Mouse (Mus musculus) C2C12 (cell line): ENCODE measurements at regions not wholly inside any gene's neighbourhood (a gene's known extent, or its start where the extent isn't known, plus 50 kb on each side); places are given as distances from the start of the nearest gene placed in this dataset.

ENCODE experiments used
- H3K27me3 ChIP-seq: one replicate; pipeline ENCODE4 v1.6.1; 2011; ENCODE audit not compliant: control insufficient read depth, insufficient read depth, insufficient read length
- H3K36me3 ChIP-seq: one replicate; pipeline ENCODE4 v1.6.1; 2011; ENCODE audit not compliant: control insufficient read depth, insufficient read depth
- H3K4me3 ChIP-seq: one replicate; pipeline ENCODE4 v1.5.1; 2011; ENCODE audit warnings: mild to moderate bottlenecking, control low read depth; ENCODE audit not compliant: poor library complexity, insufficient read depth, severe bottlenecking
- H3K79me2 ChIP-seq: one replicate; pipeline ENCODE4 v1.6.1; 2011; ENCODE audit not compliant: control insufficient read depth, insufficient read depth
- H3K79me3 ChIP-seq: one replicate; pipeline ENCODE4 v1.6.1; 2011; ENCODE audit warnings: low read depth, control low read depth
- H3ac ChIP-seq: one replicate; pipeline ENCODE3; 2011; ENCODE audit warnings: low read depth; ENCODE audit not compliant: control insufficient read depth, insufficient read length
- CEBPB ChIP-seq: IDR thresholded peaks from one replicate; pipeline ENCODE4 v1.6.1; 2011; ENCODE audit warnings: low read depth, mild to moderate bottlenecking, control low read depth, moderate library complexity
- CTCF ChIP-seq: IDR thresholded peaks from one replicate; pipeline ENCODE4 v1.5.1; 2011; ENCODE audit not compliant: control insufficient read depth, insufficient read depth, insufficient read length
- FOSL1 ChIP-seq: IDR thresholded peaks from one replicate; pipeline ENCODE4 v1.8.0; 2011; ENCODE audit warnings: mild to moderate bottlenecking, low read length; ENCODE audit not compliant: poor library complexity, insufficient read depth, severe bottlenecking
- MAX ChIP-seq: IDR thresholded peaks from one replicate; pipeline ENCODE4 v1.6.1; 2011; ENCODE audit warnings: mild to moderate bottlenecking, control low read depth
- MYOD1 ChIP-seq: IDR thresholded peaks from one replicate; pipeline ENCODE4 v1.6.1; 2011; ENCODE audit warnings: low read depth; ENCODE audit not compliant: control insufficient read depth, insufficient read length
- MYOG ChIP-seq: IDR thresholded peaks from one replicate; pipeline ENCODE4 v1.6.1; 2011; ENCODE audit not compliant: control insufficient read depth, insufficient read length; ENCODE audit errors: extremely low read depth
- USF1 ChIP-seq: IDR thresholded peaks from one replicate; pipeline ENCODE4 v1.6.1; 2011; ENCODE audit warnings: low read depth, mild to moderate bottlenecking, control low read depth, moderate library complexity

DNA sequence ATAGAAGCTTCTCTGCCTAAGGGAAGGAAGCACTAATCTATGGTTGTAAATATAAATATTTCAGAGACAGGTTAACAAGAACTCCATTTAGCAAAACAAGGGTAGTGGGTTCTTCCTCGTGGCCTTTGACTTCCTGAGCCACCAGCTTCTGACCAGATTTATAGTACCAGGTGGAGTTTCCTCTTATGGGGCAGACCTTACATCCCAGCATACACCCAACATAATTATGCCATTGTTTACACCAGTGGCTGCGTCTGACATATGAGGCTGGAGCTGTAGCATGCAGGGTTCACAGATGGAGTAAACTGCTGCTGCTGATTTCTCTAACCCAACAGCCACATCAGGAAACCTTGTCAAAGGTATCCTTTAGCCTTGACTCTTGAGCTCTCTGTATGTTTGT, 75.5 kb downstream of the Trib2 start:
- no peaks in the 10 kb centered on the region for H3K27me3 ChIP-seq
- H3K36me3 ChIP-seq: no peaks in the 10 kb centered on the region
- no peaks in the 10 kb centered on the region for H3K79me2 ChIP-seq
- TF ChIP-seq MYOD1: no peak
- TF ChIP-seq MAX: no peak
- no peak for TF ChIP-seq CEBPB
- TF ChIP-seq FOSL1: no peak
- no peak for TF ChIP-seq MYOG
- TF ChIP-seq CTCF: no peak
- no peak for TF ChIP-seq USF1
- H3ac ChIP-seq: no peak overlapping the region
- no peak overlapping the region for H3K4me3 ChIP-seq
- no peaks in the 10 kb centered on the region for H3K79me3 ChIP-seq

DNA sequence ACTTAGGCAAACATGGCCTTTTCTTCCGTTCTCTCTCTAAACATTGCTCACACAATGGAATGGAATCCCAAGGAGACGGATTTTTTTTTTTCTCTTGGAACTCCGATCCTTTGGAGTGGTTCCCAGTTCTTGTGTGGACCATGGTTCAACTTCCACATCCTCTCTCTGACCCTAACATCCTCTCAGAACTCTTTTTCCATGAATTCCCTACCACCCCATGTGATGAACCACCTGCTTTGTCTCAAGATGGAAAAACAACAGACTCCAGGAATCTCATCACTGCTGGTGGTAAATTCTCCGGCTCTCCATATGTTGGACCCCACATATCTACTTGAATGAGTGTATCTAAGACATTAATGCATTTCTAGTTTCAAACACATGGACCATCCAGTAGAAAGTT, 77.7 kb downstream of the Trib2 start:
- Histone ChIP-seq H3K4me3 (no peak overlapping the region), H3K79me3 (no peaks in the 10 kb centered on the region), H3K79me2 (no peaks in the 10 kb centered on the region), H3K27me3 (no peaks in the 10 kb centered on the region), H3K36me3 (no peaks in the 10 kb centered on the region), H3ac (no peak overlapping the region)
- TF ChIP-seq MYOD1 (no peak), MAX (no peak), MYOG (no peak), CEBPB (no peak)

DNA sequence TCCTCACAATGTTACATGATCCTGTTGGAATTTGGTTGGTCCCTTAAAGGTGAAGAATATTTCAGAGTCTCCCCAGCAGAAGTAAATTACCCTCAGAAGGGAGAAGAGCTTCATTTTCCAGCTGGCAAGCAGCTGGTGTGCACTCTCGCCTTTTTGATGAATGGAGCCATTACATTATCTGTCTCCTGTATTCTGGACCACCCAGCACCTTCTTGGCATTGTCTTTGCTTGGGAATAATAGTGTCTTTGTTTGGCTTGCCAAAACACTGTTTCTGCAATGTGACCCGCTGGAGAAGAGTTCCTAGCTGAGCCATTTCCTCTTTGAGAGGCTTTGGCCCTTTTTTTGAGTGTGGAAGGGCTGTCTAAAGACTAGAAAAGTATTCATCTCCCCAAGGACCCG, 85.5 kb downstream of the Trib2 start:
- Histone ChIP-seq H3K79me2 (no peaks in the 10 kb centered on the region), H3K36me3 (no peaks in the 10 kb centered on the region), H3K27me3 (no peaks in the 10 kb centered on the region), H3ac (no peak overlapping the region), H3K4me3 (no peak overlapping the region), H3K79me3 (no peaks in the 10 kb centered on the region)
- TF ChIP-seq MAX: no peak
- TF ChIP-seq CEBPB: no peak
- no peak for TF ChIP-seq USF1
- no peak for TF ChIP-seq FOSL1
- TF ChIP-seq MYOD1: no peak
- TF ChIP-seq MYOG: no peak
- no peak for TF ChIP-seq CTCF

DNA sequence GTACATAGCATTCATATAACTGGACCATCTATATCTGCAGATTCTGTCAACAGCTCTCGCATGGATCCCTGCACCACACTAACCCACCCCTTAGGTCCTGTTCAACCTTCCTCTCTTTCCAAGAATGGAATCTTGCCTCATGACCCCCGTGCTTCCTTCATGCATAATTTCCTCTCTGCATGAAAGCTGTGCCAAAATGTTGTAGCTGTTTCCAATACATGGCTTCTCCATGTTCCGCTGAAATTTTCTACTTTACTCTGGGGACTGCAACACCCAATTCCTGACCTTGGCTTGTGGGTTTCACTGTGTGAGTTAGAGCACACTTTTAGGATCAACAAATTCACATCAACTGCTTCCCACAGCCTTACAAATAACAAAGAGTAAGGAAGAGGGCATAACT, 87.0 kb downstream of the Trib2 start:
- TF ChIP-seq MAX: no peak
- Histone ChIP-seq H3K36me3 (no peaks in the 10 kb centered on the region), H3K4me3 (no peak overlapping the region)

DNA sequence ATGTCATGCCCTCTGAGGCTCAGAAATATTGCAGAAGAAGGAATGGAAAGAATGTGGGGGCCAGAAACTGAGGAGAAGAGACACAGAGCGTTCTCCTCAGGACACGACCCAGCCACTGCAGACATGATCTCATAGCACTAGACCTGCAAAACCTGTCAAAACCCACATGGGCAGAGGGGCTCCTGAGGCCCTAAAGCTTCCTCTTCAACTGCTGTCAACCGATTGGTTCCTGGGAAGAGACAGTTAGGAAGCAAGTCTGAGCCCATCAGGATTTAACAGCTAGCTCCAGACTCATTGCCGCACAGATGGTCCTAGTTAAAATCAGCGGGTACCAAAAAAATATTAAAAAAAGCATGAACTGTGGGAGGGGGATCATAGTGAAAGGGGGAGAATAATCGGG, 93.2 kb downstream of the Trib2 start:
- Histone ChIP-seq H3K79me2 (no peaks in the 10 kb centered on the region), H3K27me3 (no peaks in the 10 kb centered on the region), H3K4me3 (no peak overlapping the region), H3K79me3 (no peaks in the 10 kb centered on the region), H3ac (no peak overlapping the region), H3K36me3 (no peaks in the 10 kb centered on the region)
- TF ChIP-seq FOSL1 (no peak), MYOG (no peak), CEBPB (no peak), CTCF (no peak), MAX (no peak), USF1 (no peak), MYOD1 (no peak)

More for the DNA sequence above, 87.0 kb downstream of the Trib2 start:
- no peak overlapping the region for H3ac ChIP-seq
- H3K27me3 ChIP-seq: no peaks in the 10 kb centered on the region
- no peaks in the 10 kb centered on the region for H3K79me3 ChIP-seq
- no peaks in the 10 kb centered on the region for H3K79me2 ChIP-seq

DNA sequence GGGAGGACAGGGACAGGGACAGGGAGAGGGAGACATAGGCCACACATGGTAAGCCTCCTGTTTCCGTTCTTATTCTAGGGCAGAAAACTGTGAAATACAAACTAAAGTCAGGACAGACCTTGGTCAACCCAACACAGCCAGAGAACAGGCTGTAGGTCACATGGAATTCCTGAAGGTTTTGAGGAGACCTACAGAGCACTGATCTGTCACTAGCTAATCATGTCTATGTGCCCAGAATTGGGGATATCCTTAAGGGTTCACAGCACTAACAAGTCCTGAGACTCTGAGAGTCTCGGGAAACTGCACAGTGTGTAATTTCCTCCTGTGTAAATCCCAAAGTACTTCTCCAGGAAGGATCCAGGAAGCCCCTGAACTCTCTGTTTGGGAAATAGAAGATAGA, 94.6 kb downstream of the Trib2 start:
- H3ac ChIP-seq: no peak overlapping the region
- TF ChIP-seq MAX (no peak), USF1 (no peak), CTCF (no peak), CEBPB (no peak), MYOG (no peak), MYOD1 (no peak), FOSL1 (no peak)
- H3K27me3 ChIP-seq: no peaks in the 10 kb centered on the region
- H3K79me3 ChIP-seq: no peaks in the 10 kb centered on the region
- no peak overlapping the region for H3K4me3 ChIP-seq
- H3K36me3 ChIP-seq: no peaks in the 10 kb centered on the region
- no peaks in the 10 kb centered on the region for H3K79me2 ChIP-seq
